Mouse (Mus musculus) neural tube, embryonic 13.5 days (tissue): ENCODE measurements around the gene Lrmp. TPM values are rescaled to one million over a fixed set of nuclear protein-coding genes. Genes with fewer than 3 reads are reported as not detected.
A peak's percentile ranks its signal among the peaks of the same experiment; 100 is the strongest.

Experiments used
- ATAC-seq: fragments of 200-750 bp; cut with Nextera tagmentation; 2 replicates; pipeline ENCODE4 v1.8.0; 2017; ENCODE audit warnings: low read depth, mild to moderate bottlenecking, moderate TSS enrichment, moderate library complexity
- H3K27ac ChIP-seq: fragments of 300-500 bp; sonication (generic); replicated peaks from 2 replicates; pipeline ENCODE4 v1.5.1; 2015; ENCODE audit warnings: moderate library complexity, mild to moderate bottlenecking, inconsistent platforms
- H3K27me3 ChIP-seq: fragments of 300-500 bp; sonication (generic); 2 replicates; pipeline ENCODE4 v1.6.1; 2015; ENCODE audit warnings: mild to moderate bottlenecking, inconsistent platforms
- H3K36me3 ChIP-seq: fragments of 300-500 bp; sonication (generic); 2 replicates; pipeline ENCODE4 v1.6.1; 2015; ENCODE audit warnings: mild to moderate bottlenecking, inconsistent platforms
- H3K4me1 ChIP-seq: fragments of 300-500 bp; sonication (generic); replicated peaks from 2 replicates; pipeline ENCODE4 v1.6.1; 2015; ENCODE audit warnings: inconsistent platforms
- H3K4me2 ChIP-seq: fragments of 300-500 bp; sonication (generic); 2 replicates; pipeline ENCODE4 v1.6.1; 2015; ENCODE audit warnings: inconsistent platforms, mild to moderate bottlenecking, moderate library complexity
- H3K4me3 ChIP-seq: fragments of 300-500 bp; sonication (generic); 2 replicates; pipeline ENCODE4 v1.5.1; 2015; ENCODE audit warnings: mild to moderate bottlenecking, inconsistent platforms
- H3K9ac ChIP-seq: fragments of 300-500 bp; sonication (generic); 2 replicates; pipeline ENCODE4 v1.6.1; 2015; ENCODE audit warnings: moderate library complexity, mild to moderate bottlenecking, inconsistent platforms
- H3K9me3 ChIP-seq: fragments of 300-500 bp; sonication (generic); 2 replicates; pipeline ENCODE4 v1.6.1; 2016; ENCODE audit warnings: inconsistent platforms
- WGBS: fragments of 180-500 bp; shearing (Covaris S2); methylation state at CpG from one replicate; pipeline ENCODE4 v1.1.7; 2015; 5-methylcytosine and 5-hydroxymethylcytosine counted together
- polyA plus RNA-seq: library from polyadenylated mRNA; unstranded; fragments of >200 nt; fragmentation: Nextera tagmentation; extraction: Ambion mirVana; gene quantifications from 2 replicates; pipeline ENCODE4 v1.2.1, GENCODE M21; 2015

The Lrmp gene
- polyA plus RNA-seq, 1 experiment from 2014 or later: 0.93 TPM

DNA sequence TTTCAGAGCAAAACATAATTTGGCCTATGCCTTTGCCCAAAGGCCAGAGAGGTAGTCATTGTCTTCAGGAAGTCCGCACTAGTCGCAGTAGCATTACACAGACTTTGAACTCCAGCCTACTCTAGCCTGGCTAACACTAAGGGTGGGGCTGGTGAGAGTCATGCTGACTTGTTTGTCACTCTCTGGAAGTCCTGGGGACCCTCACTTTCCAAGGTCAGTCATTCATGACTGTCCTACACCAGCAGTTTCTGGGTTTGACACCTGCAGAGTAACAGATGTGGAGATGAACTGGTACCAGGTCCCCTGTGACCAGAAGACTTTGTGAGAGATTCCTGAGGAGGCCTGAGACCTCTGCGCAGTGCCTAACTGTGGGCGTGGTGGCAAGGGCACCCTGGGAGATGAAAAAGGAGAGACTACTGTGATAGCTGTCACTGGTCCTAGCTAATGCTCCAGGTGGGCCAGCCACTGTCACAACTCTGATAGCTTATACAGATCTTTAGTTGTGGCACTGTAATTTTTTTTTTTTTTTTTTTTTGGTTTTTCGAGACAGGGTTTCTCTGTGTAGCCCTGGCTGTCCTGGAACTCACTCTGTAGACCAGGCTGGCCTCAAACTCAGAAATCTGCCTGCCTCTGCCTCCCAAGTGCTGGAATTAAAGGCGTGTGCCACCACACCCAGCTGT lies 9.2 kb upstream of the Lrmp start:
- no peak for ATAC-seq
- no peaks in the 10 kb centered on the region for H3K9me3 ChIP-seq
- H3K4me3 ChIP-seq: no peak overlapping the region
- H3K27me3 ChIP-seq: no peaks in the 10 kb centered on the region
- H3K4me1 ChIP-seq: no peaks in the 10 kb centered on the region
- no peak overlapping the region for H3K4me2 ChIP-seq
- WGBS: 90% methylated on average over 6 of the region's 6 CpGs
- no peak overlapping the region for H3K27ac ChIP-seq
- no peak overlapping the region for H3K9ac ChIP-seq
- no peaks in the 10 kb centered on the region for H3K36me3 ChIP-seq

DNA sequence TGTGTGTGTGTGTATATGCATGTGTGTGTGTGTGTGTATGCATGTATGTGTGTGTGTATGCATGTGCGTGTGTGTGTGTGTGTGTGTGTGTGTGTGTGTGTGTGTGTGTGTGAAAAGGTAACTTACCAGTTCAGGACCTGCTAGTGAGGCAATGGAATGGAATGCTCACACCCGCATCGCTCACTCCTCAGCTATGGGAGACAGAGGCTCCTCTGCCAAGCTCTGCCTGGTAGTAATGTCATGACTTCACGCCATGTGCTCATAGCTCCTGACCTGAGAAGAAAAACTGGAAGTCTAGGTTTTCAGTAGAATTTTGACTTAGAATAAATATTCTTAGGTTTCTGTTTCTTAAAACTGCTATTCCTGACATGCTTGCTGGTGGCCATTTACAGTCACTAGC lies 4.7 kb upstream of the Lrmp start:
- Histone ChIP-seq H3K27me3 (no peaks in the 10 kb centered on the region), H3K4me1 (no peaks in the 10 kb centered on the region), H3K4me2 (no peak overlapping the region), H3K36me3 (no peaks in the 10 kb centered on the region), H3K9ac (no peak overlapping the region), H3K9me3 (no peaks in the 10 kb centered on the region), H3K27ac (no peak overlapping the region), H3K4me3 (no peak overlapping the region)
- no peak for ATAC-seq
- WGBS: 83% methylated on average over 4 of the region's 4 CpGs

GRCm38 (mm10) chr6:145112865-145113264 lies 2.6 kb upstream of the Lrmp start:
- Histone ChIP-seq H3K36me3 (no peaks in the 10 kb centered on the region), H3K4me1 (peaks cover 11% of the 10 kb centered on the region), H3K27ac (no peak overlapping the region), H3K9me3 (no peaks in the 10 kb centered on the region), H3K4me3 (no peak overlapping the region), H3K27me3 (no peaks in the 10 kb centered on the region), H3K4me2 (no peak overlapping the region), H3K9ac (no peak overlapping the region)
- ATAC-seq: no peak
- WGBS: 71% methylated on average over 6 of the region's 6 CpGs

DNA sequence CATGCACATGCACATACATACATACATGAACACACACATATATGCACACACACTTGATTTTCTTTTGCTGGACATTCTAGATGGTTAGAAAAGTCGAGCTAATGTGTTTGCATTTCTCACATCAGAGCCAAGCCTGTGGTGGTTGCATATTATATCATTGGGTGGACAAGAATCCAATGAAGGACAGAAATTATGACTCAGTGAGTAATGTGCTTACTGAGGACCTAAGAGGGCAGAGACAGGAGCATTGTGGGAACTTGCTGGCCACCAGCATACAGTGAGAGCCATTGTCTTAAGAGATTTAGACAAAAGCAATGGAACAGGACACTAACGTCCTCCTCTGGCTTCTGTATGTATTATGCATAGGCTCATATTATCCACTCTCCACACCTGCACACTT lies 892 bp upstream of the Lrmp start:
- H3K27me3 ChIP-seq: no peaks in the 10 kb centered on the region
- WGBS: 75% methylated on average over 2 of the region's 2 CpGs
- no peak overlapping the region for H3K4me2 ChIP-seq
- no peaks in the 10 kb centered on the region for H3K36me3 ChIP-seq
- no peak overlapping the region for H3K9ac ChIP-seq
- ATAC-seq: no peak
- H3K4me1 ChIP-seq: peaks cover 11% of the 10 kb centered on the region
- H3K27ac ChIP-seq: no peak overlapping the region
- H3K4me3 ChIP-seq: no peak overlapping the region
- no peaks in the 10 kb centered on the region for H3K9me3 ChIP-seq

DNA sequence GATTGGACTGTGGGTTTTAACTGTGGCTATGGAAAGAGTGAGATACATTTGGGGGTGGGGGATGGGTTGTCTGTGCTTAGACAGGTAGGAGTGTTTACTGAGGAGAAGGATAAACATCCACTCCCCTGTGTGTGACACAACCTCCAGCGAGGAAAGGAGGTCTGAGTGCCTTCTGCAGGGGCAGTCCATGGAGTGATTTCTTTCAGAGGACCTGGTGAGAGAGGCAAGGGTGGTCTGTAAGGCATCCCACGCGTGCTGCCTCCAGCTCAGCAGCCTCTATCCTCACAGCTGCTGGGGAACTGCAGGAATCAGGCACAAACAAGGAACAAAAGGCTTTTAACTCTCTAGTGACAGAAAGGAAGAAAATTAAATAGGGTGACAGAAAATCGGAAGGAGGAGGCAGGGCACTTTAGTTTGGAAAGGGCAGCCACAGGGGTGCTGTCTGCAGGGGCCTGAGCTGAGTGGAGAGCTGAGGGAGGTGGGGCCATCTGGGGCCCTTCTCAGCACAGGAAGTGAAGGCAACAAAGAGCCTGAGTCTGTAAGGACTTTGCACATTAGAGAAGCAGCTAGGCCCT lies 732 bp downstream of the Lrmp start:
- ATAC-seq: peak; percentile 83
- H3K27me3 ChIP-seq: no peaks in the 10 kb centered on the region
- H3K4me3 ChIP-seq: no peak overlapping the region
- H3K4me1 ChIP-seq: peaks cover 11% of the 10 kb centered on the region
- H3K4me2 ChIP-seq: no peak overlapping the region
- H3K9me3 ChIP-seq: no peaks in the 10 kb centered on the region
- peak overlapping the region; percentile 65 for H3K27ac ChIP-seq
- 2% methylated on average over 4 of the region's 4 CpGs for WGBS
- peak overlapping the region; percentile 52; the same call in 1 of the 2 replicates for H3K9ac ChIP-seq
- H3K36me3 ChIP-seq: no peaks in the 10 kb centered on the region

- H3K27ac ChIP-seq: no peak overlapping the region
- H3K4me1 ChIP-seq: peaks cover 25% of the 10 kb centered on the region
- no peaks in the 10 kb centered on the region for H3K27me3 ChIP-seq
- WGBS: 81% methylated on average over 2 of the region's 2 CpGs
- H3K9me3 ChIP-seq: no peaks in the 10 kb centered on the region
- H3K4me3 ChIP-seq: no peak overlapping the region
- H3K9ac ChIP-seq: no peak overlapping the region
- no peak overlapping the region for H3K4me2 ChIP-seq
- no peaks in the 10 kb centered on the region for H3K36me3 ChIP-seq
- ATAC-seq: no peak
These were observed 4.6 kb downstream of the Lrmp start for GRCm38 (mm10) chr6:145120086-145120485.

DNA sequence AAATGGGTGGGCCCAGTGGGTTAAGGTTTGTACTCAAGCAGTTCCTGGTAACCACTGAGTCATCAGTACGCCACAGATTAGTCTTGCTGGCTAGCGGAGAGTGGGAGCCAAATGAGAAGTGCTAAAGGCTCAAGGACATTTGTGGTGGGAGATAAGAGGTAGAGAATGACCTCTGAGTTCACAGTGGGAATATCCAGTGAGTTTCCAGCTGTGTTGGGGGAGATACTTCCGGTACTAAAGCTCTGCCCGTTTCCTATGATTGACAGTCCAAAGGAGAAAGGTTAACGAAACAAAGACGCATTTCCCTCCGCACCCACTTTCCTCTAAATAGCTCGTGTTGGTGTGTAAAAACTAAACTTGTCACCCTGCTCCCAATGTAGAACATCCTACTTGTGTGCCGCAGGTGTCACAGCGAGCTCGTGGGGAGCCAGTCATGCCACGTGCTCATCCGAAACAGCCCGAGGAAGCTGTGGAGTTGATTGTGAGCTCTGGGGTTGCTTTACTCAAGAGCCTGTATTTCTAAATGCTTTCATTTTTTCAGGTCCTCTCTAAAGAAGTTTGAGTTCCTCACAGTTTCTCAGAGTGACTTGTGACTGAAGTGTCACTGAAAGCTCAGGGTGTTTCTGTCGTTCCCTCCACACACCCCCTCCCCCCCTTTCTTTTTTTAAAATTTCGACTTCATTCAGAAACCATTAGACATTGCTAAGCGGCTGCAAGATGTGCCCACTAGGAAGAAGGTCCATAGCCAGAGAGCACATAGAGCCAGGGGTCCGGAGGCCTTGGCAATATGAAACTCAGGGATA lies 5.5 kb downstream of the Lrmp start:
- peaks cover 24% of the 10 kb centered on the region for H3K4me1 ChIP-seq
- H3K9ac ChIP-seq: no peak overlapping the region
- WGBS: 63% methylated on average over 18 of the region's 18 CpGs
- H3K36me3 ChIP-seq: no peaks in the 10 kb centered on the region
- H3K27ac ChIP-seq: no peak overlapping the region
- no peaks in the 10 kb centered on the region for H3K9me3 ChIP-seq
- H3K27me3 ChIP-seq: no peaks in the 10 kb centered on the region
- H3K4me3 ChIP-seq: no peak overlapping the region
- H3K4me2 ChIP-seq: no peak overlapping the region
- ATAC-seq: no peak

DNA sequence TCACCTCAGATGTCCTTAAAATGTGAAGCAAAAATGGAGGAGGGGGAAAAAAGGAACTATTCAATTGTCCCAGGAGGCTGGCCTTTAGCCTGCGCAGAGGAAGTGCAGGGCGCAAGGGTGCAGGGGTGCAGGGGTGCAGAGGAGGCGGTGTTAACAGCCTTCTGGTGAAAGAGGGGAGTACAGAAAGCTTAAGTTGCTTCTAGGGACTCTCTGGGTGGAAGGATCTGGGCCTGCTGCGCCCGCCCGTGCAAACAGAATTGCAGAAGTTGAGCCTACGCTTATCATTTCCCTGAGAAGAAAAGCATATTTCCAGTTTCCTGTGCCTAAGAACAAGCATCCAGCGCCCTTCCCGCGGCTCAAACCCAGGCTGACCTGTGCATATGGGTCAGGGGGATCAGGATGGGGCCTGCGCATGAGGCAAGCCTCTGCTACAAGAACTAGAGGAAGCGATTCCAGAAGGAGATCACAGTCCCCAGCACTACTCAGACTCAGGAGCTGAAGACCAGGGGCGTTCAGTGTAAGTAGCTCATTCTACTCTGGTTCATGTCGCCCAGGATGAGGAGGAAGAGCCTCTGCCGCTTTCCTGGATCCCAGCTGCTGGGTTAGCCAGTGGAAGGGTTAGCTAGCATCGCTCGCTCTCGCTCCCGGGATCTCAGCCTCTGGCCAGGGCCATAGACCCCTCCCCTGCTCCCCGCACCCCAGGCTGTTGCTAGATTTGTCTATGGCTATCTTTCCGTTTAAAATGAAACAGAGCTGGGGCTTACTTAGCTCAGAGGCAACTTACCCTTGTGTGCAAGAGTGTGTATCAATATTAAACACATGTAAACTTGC lies 6.4 kb downstream of the Lrmp start:
- Histone ChIP-seq H3K4me2 (no peak overlapping the region), H3K4me3 (no peak overlapping the region), H3K4me1 (peaks cover 16% of the 10 kb centered on the region), H3K9ac (no peak overlapping the region), H3K36me3 (no peaks in the 10 kb centered on the region), H3K9me3 (no peaks in the 10 kb centered on the region), H3K27ac (no peak overlapping the region), H3K27me3 (no peaks in the 10 kb centered on the region)
- ATAC-seq: no peak
- 53% methylated on average over 21 of the region's 21 CpGs for WGBS

DNA sequence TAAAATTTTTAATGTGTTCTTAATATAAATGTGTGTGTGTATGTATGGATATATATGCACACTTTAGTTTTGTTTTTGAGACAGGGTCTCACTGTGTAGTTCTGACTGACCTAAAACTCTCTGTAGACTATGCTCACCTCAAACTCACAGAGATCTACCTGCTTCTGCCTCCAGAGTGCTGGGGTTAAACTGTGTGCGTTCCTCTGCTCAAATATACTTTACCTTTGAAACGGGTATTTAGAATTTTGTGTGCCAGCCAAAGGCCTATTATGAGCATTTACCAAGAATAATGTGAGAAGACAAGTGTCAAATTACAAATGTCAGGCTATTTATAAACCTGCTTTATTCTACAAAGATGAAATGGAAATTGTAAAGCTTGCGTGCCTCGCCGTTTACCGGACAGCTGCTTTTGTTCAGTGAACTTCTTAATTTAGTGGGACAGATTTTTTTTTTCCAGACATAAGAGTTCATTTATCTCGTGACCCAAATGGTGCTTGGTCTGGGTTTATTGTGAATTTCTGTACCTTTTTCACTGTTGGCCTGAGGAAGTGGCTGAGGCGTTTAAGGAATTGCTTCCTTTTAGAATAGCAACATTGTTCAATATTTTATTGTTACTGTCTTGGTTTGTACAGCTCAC lies 7.1 kb downstream of the Lrmp start:
- Histone ChIP-seq H3K27ac (no peak overlapping the region), H3K9me3 (no peaks in the 10 kb centered on the region), H3K4me2 (no peak overlapping the region), H3K36me3 (no peaks in the 10 kb centered on the region), H3K4me1 (peaks cover 14% of the 10 kb centered on the region), H3K4me3 (no peak overlapping the region), H3K27me3 (no peaks in the 10 kb centered on the region), H3K9ac (no peak overlapping the region)
- 30% methylated on average over 8 of the region's 8 CpGs for WGBS
- ATAC-seq: no peak

DNA sequence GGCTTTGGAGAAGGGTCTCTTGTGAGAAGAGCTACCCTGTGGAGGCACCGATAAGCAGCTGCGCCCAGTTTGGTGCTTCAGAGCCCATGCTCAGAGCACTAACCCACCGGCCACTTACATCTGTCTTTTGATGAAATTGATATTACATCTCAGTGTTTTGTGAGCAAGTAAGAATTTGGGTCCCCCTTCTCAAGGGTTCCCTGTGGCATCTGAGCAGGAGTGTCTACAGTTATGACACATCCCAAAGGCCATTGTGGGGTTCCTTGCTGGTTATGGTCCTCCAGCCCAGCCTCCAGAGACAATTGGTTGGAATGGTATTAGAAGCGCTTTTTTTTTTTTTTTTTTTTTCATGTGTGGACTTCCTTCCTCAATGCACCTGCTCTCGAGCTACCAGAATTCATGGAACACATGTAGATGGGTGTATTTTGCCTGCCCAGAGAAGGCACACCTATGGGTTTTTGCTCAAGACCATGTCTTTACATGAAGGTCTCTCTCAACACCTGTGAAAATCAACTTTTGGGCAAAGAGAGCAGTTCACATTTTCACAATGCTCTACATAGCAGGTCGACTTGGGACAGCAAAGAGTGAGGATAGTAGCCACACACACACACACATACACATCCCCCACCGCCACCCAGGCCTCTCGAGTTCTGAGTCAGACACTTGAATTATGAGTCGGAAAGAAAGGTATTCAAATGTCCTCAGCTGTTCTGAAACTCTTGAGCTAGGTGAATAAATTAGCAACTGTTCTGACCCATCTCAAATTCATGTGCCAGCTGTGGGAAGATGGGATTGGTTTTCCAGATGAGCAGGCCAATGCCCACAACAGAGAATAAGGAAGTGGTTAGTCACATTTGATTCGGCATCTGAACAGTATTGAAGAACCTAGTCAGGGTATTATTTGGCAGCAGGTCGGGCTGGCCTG lies 7.9 kb downstream of the Lrmp start:
- H3K36me3 ChIP-seq: no peaks in the 10 kb centered on the region
- 72% methylated on average over 11 of the region's 11 CpGs for WGBS
- H3K9me3 ChIP-seq: no peaks in the 10 kb centered on the region

GRCm38 (mm10) chr6:145124621-145125020 lies 9.2 kb downstream of the Lrmp start:
- Histone ChIP-seq H3K4me1 (peaks cover 14% of the 10 kb centered on the region), H3K9ac (no peak overlapping the region), H3K27me3 (no peaks in the 10 kb centered on the region), H3K4me2 (no peak overlapping the region), H3K27ac (no peak overlapping the region), H3K4me3 (no peak overlapping the region), H3K9me3 (no peaks in the 10 kb centered on the region), H3K36me3 (no peaks in the 10 kb centered on the region)
- no peak for ATAC-seq
- 85% methylated on average over 1 of the region's 1 CpGs for WGBS

More for the DNA sequence above, 7.9 kb downstream of the Lrmp start:
- Histone ChIP-seq H3K4me3 (no peak overlapping the region), H3K27me3 (no peaks in the 10 kb centered on the region), H3K9ac (no peak overlapping the region), H3K4me1 (peaks cover 14% of the 10 kb centered on the region), H3K4me2 (no peak overlapping the region), H3K27ac (no peak overlapping the region)
- ATAC-seq: no peak
